Mouse (Mus musculus): ENCODE measurements around the gene Notch1. TPM values are rescaled to one million over a fixed set of nuclear protein-coding genes. Genes with fewer than 3 reads are reported as not detected.
A peak's percentile ranks its signal among the peaks of the same experiment; 100 is the strongest.

Gene Notch1
- total and polyA plus RNA-seq, 3 experiments, result 0.06 TPM; not detected in 2

- TF ChIP-seq GATA1 (IDR thresholded peaks at IDR 0.05; ENCODE audit: low read depth, low read length) (peak; percentile 74), UBTF (IDR thresholded peaks at IDR 0.05; ENCODE audit: borderline replicate concordance, insufficient read depth, low read depth, low read length) (no peak), NELFE (IDR thresholded peaks at IDR 0.05; ENCODE audit: low read depth, low read length) (no peak)
These were observed 44.0 kb downstream of the Notch1 start (continued) for GRCm38 (mm10) chr2:26472312-26473090.

DNA sequence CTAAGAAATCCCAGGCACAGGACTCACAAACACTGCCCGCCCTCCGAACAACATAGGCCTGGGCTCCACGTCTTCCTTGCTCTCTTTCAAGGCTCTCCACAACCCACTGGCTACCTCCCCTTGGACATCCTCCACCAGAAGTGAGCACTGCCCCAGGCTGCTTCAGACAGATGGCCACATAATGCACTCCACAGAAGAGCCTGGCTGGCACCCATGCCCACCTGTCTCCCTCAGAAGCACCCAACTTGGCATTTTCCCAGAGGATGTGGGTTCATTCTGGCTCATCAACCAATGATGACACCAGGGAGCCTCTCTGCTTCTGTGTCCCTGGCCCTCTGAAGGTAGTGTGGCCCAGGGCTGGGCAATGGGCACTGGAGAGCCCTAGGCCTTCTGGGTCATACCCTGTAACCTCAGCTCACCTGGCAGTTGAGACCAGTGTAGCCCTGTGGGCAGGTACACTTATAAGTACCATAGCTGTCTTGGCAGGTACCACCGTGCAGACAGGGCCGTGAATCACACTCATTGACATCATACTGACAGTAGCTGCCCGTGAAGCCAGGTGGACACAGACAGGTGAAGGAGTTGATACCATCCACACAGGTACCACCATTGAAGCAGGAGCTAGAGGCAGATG is 44.7 kb downstream of the Notch1 start:
- Histone ChIP-seq H3K9ac (ENCODE audit: control insufficient read depth, low read depth, low read length, poor library complexity, severe bottlenecking) (no peak overlapping the region), H3K36me3 (ENCODE audit: control insufficient read depth in 1 of 2, insufficient read depth in 2 of 2, low read length in 2 of 2) (no peaks in the 10 kb centered on the region), H3K27me3 (ENCODE audit: control insufficient read depth in 1 of 2, insufficient read depth in 2 of 2, low read length in 2 of 2) (peaks cover 4 to 10% of the 10 kb centered on the region in 2 experiments), H3K4me3 (ENCODE audit: control insufficient read depth in 1 of 2, insufficient read depth in 1 of 2, low read depth in 2 of 2, low read length in 2 of 2) (no peak overlapping the region), H3K27ac (ENCODE audit: control insufficient read depth, low read depth, low read length) (no peak overlapping the region), H3K79me2 (ENCODE audit: control insufficient read depth, insufficient read depth, low read length, poor library complexity) (no peaks in the 10 kb centered on the region), H3K9me3 (replicated peaks; ENCODE audit: insufficient read depth, low read length) (no peaks in the 10 kb centered on the region), H3K4me1 (ENCODE audit: control insufficient read depth in 1 of 2, insufficient read depth in 2 of 2, low read length in 2 of 2) (no peaks in the 10 kb centered on the region)
- no peak for TF ChIP-seq TBP (IDR thresholded peaks at IDR 0.05; ENCODE audit: low read depth, low read length)
- TF ChIP-seq ZNF384 (IDR thresholded peaks at IDR 0.05; ENCODE audit: low read depth, low read length), result no peak
- no peak for TF ChIP-seq E2F4 (IDR thresholded peaks at IDR 0.05; ENCODE audit: borderline replicate concordance, low read depth, low read length)
- no peak for DNase-seq (ENCODE audit: low read depth, low spot score)

- Histone ChIP-seq H3K79me2 (ENCODE audit: control insufficient read depth, insufficient read depth, low read length, poor library complexity) (no peaks in the 10 kb centered on the region), H3K9me3 (replicated peaks; ENCODE audit: insufficient read depth, low read length) (no peaks in the 10 kb centered on the region), H3K9ac (ENCODE audit: control insufficient read depth, low read depth, low read length, poor library complexity, severe bottlenecking) (no peak overlapping the region), H3K27ac (ENCODE audit: control insufficient read depth, low read depth, low read length) (no peak overlapping the region), H3K36me3 (ENCODE audit: control insufficient read depth in 1 of 2, insufficient read depth in 2 of 2, low read length in 2 of 2) (no peaks in the 10 kb centered on the region), H3K27me3 (ENCODE audit: control insufficient read depth in 1 of 2, insufficient read depth in 2 of 2, low read length in 2 of 2) (peaks cover 4 to 10% of the 10 kb centered on the region in 2 experiments), H3K4me1 (ENCODE audit: control insufficient read depth in 1 of 2, insufficient read depth in 2 of 2, low read length in 2 of 2) (no peaks in the 10 kb centered on the region), H3K4me3 (ENCODE audit: control insufficient read depth in 1 of 2, insufficient read depth in 1 of 2, low read depth in 2 of 2, low read length in 2 of 2) (no peak overlapping the region)
- TF ChIP-seq MYB (IDR thresholded peaks at IDR 0.05; ENCODE audit: low read depth, low read length) (no peak), TAL1 (IDR thresholded peaks at IDR 0.05; ENCODE audit: low read length) (no peak), KAT2A (conservative IDR thresholded peaks at IDR 0.05; ENCODE audit: low read depth, low read length) (no peak), RAD21 (IDR thresholded peaks at IDR 0.05; ENCODE audit: low read depth, low read length) (no peak), UBTF (IDR thresholded peaks at IDR 0.05; ENCODE audit: borderline replicate concordance, insufficient read depth, low read depth, low read length) (no peak), NELFE (IDR thresholded peaks at IDR 0.05; ENCODE audit: low read depth, low read length) (no peak), GABPA (IDR thresholded peaks at IDR 0.05; ENCODE audit: low read depth, low read length) (no peak), BHLHE40 (IDR thresholded peaks at IDR 0.05; ENCODE audit: borderline replicate concordance, low read depth, low read length) (no peak), CTCF (IDR thresholded peaks at IDR 0.05 in 2 of 3, conservative IDR thresholded peaks at IDR 0.05 in 1 of 3; ENCODE audit: control insufficient read depth in 1 of 3, insufficient read depth in 1 of 3, low read depth in 2 of 3, low read length in 3 of 3, poor library complexity in 1 of 3, severe bottlenecking in 1 of 3) (no peak), POLR2AphosphoS5 (IDR thresholded peaks at IDR 0.05; ENCODE audit: borderline replicate concordance, low read depth, low read length) (no peak), MAX (IDR thresholded peaks at IDR 0.05; ENCODE audit: low read length) (no peak), TBP (IDR thresholded peaks at IDR 0.05; ENCODE audit: low read depth, low read length) (no peak), GATA1 (IDR thresholded peaks at IDR 0.05; ENCODE audit: low read depth, low read length) (no peak), CHD2 (IDR thresholded peaks at IDR 0.05; ENCODE audit: low read length) (no peak), ZC3H11A (IDR thresholded peaks at IDR 0.05; ENCODE audit: low read depth, low read length) (no peak), ZNF384 (IDR thresholded peaks at IDR 0.05; ENCODE audit: low read depth, low read length) (no peak), POLR2AphosphoS2 (IDR thresholded peaks at IDR 0.05; ENCODE audit: low read length) (no peak), NRF1 (IDR thresholded peaks at IDR 0.05; ENCODE audit: insufficient read depth, low read depth, low read length, poor library complexity, severe bottlenecking) (no peak), TCF12 (IDR thresholded peaks at IDR 0.05; ENCODE audit: low read depth, low read length) (no peak)
- no peak for DNase-seq (ENCODE audit: low read depth, low spot score)
These were observed 45.5 kb downstream of the Notch1 start for GRCm38 (mm10) chr2:26470967-26471366.

Data from MEL (cell line).